Mouse (Mus musculus) right cerebral cortex, postnatal 36 days (tissue): ENCODE data around the gene Tceanc.
"Not testable (repeated sequence)": the region's sequence is repeated elsewhere in the genome, so short reads cannot be mapped to it uniquely, and the experiment has no call there.

Source experiments
- DNase-seq, 2 experiments: peaks; one replicate each; pipeline ENCODE4 v3.0.0; 2022; ENCODE audit warnings: low spot score in 2 of 2, mixed read lengths in 1 of 2

Gene Tceanc

DNA sequence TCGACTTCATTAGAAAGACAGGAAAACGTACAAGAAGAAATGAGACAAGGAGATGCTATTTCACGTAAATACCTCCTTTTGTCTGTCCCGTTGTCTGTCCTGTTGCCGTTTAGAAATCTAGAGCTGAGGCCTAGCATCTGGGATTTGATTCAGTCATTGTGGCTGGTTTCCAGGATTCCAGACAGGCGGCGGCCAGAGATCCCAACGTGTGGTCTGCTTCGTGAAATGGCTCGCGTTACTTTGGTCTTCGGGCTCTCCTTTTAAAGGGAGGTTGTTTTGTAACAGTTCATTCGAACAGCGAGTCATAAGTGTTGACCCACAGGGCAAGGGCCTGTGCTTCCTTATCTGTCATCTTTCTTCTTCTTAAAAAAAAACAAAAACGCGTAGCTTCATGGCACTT lies at the start of gene Tceanc:
TSS of gene Tceanc (minus strand) at position 223 of the 400 bp plus-strand sequence.
- DNase-seq = no peak

DNA sequence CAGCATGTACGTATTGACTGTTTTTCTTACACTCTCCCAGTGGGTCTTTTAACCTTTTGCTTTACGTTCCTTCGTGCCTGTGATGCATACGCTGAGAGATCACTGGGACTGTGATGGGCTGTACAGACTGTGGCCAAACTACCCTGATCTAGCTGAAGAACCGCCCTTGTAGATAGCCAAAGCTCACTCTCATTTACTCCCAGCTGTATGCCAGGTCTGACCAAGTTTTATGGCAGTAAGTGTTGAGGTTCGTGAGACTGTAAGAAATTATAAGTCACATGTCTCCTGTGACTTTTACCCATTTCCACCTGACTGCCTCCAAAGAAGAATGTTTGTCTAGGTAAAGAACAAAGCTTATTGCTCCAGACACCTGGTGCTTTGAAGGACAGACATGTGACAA lies 47.6 kb upstream of the Tceanc start:
- DNase-seq = no peak

DNA sequence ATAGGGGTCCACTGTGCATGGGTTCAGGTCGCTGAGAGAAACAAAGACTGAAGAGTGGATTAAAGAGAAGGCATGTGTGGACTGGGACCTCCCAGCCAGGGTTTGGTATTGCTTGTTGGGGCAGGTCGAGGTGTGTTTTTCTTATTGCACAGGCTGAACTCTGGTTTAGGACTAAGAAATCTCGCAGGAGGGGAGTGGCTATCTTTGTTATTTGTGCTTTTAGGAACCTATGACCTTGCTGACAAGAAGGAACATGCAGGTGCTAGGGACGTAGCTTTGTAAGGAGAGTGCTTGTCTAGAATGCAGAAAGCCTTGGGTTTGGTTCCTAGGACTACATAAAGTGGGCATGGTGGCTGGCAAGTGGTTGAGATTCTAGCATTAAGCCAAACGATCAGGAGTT lies 47.0 kb upstream of the Tceanc start:
- DNase-seq = no peak

DNA sequence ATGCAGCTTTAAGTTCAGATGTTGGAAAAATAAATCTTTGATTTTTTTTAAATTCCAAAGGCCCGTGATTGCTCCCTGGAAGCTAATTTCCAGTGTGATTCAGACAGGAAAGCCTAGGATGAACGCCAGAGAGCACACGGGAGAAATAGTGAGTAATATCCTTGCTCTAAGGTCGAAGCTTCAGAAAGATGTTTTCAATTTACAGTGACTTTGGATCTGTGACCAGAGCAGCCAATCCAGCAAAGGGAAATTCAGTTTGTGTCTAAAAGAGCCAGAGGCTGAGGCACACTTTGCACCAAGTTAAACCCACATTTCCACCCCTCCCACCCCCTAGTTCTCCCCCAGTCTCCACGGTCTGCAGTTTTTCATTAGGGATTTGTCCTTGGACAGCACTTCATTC lies 46.5 kb upstream of the Tceanc start:
- no peak for DNase-seq

DNA sequence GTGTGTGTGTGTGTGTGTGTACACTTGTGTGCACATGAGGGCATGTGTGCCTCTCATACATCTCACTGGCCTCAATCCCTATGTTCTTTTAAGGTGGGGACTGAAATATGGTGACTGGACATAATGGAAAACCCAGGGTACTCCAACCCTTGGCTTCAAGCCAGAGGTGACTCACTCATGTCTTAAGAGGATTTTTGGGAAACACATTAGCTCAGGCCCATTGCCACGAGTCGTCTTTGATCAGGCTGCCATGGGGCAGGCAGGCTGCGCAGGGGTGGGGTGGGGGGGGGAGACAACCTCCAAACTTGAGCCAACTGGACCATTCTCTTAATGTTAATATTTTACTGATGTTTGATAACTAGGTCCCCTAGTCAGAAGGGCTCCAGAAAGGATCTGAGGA lies 41.0 kb upstream of the Tceanc start:
- no peak for DNase-seq

DNA sequence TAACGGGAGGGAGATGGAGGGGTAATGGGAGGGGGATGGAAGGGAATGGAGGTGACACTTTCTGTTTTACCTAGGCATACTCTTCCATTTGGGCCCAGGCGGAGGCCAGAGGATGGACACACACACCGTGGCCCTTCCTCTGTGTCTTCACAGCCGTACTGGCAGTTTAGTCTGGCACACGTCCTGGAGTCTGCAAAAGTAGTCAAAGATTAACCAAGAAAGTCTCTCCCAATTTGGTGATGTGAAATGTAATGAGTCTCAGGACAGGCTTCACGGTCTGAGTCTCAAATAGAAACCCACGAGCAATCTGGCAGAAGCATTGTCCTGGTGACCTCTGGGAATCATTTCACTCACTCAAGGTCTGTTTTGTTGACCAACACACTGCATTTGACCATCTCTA lies 34.0 kb upstream of the Tceanc start:
- no peak for DNase-seq

DNA sequence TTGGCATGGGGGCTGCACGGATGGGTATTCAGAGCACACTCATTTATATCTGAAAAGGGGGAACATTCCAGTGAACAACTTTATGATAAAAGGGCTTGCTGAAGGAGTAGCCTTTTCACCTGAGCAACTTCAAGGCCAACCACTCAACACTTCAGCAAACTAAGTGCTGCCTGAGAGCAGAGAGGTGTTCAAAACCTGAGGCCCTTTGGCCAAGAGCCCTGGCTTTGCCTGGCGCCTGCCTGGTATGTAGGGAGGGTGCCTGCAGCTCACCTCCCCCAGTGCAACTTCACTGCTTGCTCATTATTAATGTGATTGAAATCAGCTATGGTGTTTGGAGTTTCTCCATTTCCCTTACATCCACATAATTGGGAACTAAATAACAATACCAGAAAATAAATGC lies 28.1 kb upstream of the Tceanc start:
- no peak for DNase-seq

DNA sequence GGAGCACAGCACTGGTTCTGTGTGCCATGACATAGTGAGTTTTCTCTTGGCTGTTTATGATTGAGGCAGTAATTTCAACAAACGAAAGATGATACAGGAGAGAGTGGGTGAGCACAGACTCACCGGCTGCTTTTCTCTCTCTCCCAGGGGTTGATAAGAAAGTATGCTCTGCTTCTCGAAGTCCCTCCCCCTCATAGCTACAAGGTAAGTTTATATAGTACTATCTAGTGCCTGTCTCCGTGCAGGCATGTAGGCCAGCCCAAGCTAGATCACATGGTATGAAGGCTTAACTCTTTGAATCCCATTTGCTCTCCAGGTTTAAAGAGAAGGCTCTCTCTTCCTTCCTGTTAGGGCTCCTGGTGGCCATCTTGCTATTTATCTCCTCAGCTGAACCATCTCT lies 16.8 kb upstream of the Tceanc start:
- DNase-seq = no peak

DNA sequence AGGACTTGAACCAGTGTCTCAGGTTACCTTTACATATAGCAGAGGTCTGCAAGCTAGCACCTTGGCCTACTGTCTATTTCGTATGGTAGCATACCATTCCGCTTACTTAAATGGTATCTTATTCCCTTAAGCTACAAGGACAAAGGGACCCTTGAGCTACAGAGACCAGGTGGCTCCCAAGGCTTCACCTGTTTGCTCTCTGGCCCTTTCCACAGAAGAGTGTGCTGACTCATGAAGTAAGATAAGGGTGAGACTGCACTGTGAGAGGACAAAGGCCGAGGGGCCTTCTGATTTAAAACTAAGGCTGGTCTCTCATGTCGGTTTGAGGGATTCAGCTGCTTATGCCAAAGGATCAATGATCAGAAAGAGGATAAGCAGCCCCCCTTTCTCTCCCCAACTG lies 15.1 kb upstream of the Tceanc start:
- no peak for DNase-seq

DNA sequence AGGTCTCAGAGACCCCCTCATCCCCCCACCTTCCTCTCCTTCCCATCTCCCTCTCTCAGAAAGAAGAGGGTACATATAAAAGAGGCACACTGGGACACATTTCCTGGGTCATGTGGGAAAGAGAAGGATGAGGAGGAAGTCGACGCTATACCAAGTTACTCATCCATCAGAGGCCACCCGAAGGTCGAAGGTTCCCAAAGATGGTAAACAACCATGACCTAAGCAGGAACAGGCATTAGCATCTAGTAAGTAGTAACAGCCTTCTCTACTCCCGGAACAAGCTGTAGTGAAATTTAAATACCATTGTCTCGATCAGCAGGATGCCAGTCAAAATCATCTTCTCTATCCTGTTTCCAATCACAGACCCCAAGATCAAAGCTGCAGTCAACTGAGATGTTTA lies 13.3 kb upstream of the Tceanc start:
- no peak for DNase-seq

DNA sequence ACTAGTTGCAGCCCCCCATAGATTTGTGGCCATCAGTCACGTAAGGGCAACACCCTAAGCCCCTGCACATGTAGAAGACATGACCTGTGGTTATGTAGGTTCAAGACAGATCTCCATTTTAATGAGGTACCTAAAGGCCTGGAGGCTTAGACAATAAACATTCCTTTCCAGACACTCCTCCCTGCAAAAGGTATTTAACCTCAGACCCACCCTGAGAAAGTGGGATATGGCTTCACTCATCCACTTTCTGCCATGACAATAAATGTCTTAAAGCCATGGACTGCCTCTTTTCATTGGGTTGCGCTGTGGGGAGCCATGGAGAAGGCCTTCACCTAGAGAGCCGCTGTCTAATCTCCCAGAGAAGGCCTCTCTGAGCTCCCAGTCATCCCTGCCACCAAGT lies 9.8 kb upstream of the Tceanc start:
- DNase-seq = no peak

DNA sequence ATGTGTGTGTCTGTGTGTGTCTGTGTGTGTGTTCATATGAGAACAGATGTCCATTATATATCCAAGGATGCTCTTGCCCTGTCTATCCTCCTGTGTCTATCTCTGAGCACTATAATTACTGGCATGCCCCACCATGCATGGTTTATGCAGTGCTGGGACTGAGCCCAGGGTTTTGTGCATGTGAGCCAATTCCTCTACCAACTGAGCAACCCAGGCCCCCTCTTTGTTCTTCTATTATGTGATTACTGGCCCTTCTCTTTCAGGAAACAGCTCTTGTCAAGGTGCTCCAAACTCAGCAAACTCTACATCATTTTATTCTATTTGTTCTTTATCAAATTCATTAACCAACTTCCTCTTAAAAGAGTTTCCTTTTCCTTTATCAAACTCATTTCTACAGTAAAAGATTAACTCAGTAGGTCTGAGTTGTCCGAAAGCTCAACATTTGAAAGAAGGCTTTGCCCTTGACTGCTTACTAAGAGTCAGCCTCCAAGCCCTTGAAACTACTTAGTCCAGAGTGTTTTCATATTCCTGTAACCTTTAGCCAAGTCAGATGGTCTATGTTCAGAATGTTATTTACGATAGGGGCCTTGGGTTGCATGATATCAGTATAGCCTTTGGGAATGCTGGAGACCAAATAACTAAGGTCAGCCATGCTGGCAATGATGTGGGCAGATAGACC lies 7.4 kb upstream of the Tceanc start:
- no peak for DNase-seq

DNA sequence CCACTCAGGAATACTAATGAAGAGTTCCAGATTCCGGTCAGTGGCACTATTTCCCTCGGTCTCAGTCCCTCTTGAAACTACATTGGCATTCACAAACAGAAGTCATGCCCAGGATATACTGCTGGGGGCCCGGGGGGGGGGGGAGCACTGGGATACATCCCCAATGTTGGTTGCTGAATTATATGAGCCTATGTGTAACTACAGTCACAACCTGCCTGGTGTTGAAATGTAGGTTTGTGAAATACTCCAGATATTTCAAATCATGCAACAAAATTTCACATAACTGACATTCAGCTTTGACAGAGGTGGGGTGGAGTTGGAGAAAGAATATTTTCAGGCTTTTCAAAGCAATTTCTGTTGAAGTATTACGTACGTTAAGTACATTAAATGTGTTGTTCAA lies 2.4 kb upstream of the Tceanc start:
- DNase-seq = no peak

DNA sequence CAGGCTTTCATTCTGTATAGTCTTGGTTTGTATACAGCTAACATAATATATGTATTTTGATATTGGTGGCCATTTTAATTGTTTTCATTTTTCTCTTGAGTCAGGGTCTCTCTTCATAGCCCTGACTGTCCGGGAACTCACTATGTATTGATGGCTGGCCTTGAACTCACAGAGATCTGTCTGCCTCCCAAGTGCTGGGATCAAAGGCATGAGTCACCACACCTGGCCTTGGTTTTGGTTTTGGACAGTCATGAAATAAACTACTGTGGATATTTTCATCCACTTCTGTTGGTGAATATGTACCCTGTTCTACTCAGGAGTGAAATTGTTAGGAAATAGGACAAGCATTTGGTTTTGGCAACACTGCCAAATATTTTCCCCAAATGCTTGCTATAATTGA lies 1.7 kb downstream of the Tceanc start:
- no peak for DNase-seq

DNA sequence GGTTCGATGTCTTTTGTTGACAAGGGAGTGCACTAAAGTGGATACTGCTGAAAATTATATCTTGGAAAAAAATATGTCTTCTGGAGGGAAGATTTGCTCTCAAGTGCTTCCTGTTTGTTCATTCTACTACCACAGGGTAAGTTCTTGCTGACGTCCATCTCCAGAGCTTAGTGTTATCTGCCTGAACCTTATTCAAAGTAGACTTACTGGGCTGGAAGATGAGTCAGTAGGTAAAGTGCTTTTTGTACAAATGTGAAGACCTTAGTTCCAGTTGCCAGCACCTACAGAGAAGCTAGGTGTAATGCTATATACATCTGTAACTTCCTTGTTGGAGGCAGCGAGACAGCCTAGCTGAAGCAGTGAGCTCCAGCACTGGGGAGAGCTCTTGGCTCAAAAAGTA lies 2.4 kb downstream of the Tceanc start:
- DNase-seq = no peak

DNA sequence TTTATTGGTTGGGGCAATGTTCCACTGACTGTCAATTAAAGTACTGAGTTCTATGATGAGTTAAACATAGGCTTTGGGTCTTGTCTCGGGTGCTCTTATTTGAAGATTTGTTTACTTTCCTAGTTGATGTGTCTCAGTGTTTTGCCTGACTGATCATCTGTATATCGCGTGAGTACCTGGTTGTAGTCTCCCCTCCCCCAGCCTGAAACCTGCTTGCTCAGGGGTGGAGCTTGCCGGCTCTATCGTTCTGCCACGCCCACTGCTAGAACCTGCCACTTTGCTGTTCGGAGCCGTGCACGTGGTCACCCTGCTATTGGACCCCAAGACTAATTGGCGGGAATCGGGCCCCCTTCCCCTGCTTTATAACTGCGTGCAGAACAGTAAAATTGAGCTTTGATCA lies 4.3 kb downstream of the Tceanc start:
- not testable (repeated sequence) for DNase-seq

DNA sequence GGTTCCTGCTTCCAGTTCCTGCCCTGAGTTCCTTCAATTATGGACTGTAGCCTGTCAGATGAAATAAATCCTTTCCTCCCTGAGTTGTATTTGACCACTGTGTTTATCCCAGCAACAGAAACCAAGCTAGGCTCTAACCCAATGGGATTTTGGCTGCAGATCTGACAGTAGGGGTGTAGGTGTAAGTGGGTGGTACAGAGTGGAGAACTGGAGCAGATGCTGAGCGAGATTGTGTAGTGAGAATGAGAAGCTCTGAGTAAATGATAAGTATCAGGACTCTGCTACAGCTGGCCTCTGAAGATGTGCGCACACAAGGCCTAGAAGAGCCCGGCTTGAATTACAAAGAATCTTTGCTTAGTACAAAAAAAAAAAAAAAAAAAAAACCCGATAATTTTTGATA lies 6.3 kb downstream of the Tceanc start:
- peak in 1 of 2 experiments; percentile 3 for DNase-seq

DNA sequence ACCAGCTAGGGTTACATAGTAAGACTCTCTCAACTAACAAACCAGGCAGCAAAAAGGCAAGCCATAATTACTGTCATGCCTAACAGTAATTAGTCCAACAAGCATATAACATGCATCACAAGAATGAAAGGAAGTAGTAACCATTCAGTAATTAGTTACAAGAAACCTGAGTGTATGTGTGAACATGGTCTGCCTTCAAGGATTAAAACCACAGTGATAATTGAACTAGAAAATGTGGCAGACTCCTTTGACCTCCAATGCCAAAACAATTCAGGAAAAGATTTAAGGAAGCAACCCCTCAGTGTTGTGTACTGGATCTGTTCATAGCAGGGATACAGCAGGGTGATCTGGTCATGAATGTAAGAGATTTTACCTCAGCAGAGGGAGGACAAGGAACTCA lies 7.3 kb downstream of the Tceanc start:
- DNase-seq = no peak

DNA sequence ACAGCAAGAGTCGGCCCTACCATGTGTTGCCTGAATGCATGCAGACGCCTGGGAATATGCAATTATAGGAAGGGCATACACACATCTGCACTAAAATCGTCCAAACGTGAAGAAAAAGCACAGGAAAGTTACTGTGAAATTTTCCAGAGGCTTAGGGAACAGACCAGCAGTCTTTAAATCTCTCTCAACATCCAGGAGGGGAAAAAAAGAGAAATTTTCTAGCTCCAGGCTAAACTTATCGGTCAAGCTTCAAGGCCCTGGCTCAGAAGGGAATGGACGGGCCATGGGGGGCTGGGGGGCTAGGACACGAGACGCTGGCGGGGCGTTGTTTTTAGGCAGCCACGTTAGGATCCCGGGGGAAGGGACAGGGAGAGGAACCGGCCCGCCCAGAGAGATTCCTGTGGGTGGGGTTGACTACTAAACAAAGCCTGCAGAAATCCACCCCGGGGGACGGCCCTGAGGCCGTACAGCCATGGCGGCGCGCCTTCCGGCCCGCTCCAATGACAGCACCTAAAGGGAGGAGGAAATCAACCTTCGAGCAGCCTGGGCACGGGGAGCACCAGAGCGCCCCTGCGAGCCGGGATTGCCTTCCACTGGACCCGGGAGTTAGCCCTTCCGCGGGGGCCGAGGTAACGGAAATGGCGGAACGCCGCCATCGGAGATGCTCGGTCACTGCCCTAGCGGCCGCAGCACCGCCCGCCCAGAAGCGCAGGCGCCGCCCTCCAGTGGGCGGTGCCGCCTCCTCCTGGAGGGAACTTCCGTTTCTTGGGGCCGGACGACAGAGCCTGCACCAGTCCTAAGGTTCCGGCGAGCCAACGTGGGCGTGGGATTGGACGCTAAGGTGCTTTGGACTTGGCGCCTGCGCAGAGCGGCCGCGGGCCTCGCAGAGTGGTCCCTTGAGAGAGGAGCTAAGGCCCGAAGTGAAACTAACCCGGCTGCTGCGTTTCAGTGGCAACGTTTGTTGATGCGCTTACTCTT lies 8.3 kb downstream of the Tceanc start:
- peak; percentile 88 for DNase-seq

DNA sequence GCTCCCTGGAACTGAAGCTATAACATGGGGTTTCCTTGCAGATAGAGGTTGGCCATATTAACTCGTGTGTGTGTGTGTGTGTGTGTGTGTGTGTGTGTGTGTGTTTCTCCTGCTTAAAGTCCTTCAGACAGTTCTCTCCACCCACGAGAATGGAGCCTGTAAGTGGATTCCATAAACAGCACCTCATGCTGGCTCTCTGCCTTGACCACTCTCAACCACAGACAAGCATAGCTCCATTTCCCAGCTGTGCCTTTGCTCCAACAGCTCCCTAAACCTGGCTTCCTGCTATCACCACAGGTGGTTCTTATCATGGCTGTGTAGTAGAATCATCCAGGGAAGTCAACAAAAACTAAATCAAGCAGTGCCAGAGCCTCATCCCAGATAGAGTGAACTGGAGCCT lies 13.9 kb downstream of the Tceanc start:
- DNase-seq = no peak

DNA sequence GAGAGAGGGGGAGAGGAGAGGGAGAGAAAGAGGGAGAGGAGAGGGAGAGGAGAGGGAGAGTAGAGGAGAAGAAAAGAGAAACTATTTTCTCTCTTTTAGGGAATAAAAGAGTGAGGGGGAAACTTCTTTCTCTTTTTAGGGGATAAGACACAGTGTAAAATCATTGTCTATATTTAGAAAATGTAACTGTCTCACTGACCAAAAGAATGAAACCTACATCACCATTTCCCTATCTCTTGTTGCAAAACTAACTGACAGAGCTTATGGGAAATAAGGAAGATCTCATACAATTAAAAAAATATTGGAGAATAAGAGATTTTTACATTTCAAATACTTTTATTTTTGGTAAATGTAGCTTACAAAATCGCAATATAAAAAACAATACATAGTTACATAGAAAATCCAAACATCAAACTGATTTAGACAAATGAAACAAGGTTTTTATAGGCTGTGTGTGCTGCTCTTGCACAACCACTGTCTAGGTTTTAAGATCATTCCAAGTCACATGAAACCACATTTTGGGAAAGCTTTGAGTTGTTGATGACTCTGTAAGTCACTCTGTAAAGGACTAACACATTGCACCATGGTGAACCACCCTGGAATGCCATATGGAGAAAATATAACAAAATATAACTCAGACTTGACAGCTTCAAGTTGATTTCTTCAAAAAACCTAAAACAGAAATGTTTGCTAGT lies 18.7 kb downstream of the Tceanc start:
- no peak for DNase-seq

DNA sequence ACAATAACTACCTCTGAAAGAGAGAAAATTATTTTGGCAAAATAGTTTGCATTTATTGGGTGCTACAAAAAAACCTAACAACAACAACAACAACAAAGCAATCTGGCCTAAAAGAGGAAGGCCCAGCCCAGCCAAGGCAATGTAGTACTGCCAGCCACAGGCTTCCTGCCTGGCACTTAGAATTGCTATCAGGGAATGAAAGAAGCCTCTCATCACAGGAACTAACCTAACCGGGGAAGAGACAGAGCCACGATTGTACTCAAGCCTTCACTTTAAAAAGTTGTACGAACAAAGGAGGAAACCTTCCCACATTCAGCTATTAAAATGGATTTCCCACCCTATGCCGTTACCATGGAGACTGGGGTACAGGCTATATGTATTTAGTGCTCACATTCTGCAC lies 20.6 kb downstream of the Tceanc start:
- DNase-seq = no peak

DNA sequence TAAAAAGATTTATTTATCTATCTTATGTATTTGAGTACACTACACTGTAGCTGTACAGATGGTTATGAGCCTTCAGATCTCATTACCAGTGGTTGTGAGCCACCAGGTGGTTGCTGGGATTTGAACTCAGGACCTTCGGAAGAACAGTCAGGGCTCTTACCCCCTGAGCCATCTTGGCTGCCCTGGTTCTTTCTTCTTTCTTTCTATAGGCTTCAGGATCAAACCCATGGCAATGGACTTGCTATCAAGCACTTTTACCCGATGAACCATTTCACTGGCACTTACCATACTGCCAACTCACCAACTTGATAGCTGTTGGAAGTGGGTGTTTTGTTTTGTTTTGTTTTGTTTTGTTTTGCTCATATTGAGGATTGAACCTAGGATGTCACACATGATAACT lies 23.3 kb downstream of the Tceanc start:
- DNase-seq = no peak
